Mouse (Mus musculus) kidney, adult 2 months (tissue): ENCODE data around the gene Lgals3bp.

Source experiments
- CTCF ChIP-seq: fragments of 200-500 bp; conservative IDR thresholded peaks from 2 replicates; pipeline ENCODE4 v1.5.1; 2011; ENCODE audit warnings: low read depth, mild to moderate bottlenecking, control low read depth, low read length, moderate library complexity, mixed read lengths; ENCODE audit not compliant: insufficient read depth, insufficient read length
- POLR2A ChIP-seq: fragments of 200-500 bp; IDR thresholded peaks from one replicate; pipeline ENCODE4 v1.6.1; 2011; ENCODE audit warnings: low read depth, low read length, control low read depth

GRCm38 (mm10) chr11:118420261-118420660 is 18.4 kb upstream of the Lgals3bp start:
- no peak for TF ChIP-seq CTCF
- TF ChIP-seq POLR2A, result no peak
